Mouse (Mus musculus): ENCODE measurements around the gene Nup98. TPM values are rescaled to one million over a fixed set of nuclear protein-coding genes. Genes with fewer than 3 reads are reported as not detected.

The Nup98 gene
- polyA plus RNA-seq, 1 experiment, result 23.0 TPM

DNA sequence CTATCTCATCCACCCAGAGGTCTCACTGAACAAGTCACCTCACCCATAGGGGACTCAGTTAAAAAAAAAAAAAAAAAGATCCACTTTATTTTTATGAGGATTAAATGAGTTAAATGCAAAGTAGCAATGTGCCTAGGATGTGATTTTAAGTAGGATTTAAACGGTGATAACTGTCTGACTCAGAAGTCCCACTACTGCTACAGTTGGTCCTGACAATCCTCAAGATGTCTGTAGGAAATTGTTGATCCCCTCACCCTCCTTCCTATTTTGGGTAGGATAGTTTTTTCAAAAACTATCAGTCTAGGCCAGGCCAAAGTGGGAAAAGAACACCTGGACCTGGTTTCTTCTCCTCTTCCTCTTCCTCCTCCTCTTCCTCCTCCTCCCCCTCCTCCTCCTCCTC lies 11.9 kb upstream of the Nup98 start:
- Histone ChIP-seq H3K79me3 (ENCODE audit: low read depth) (no peaks in the 10 kb centered on the region), H3K27me3 (ENCODE audit: control insufficient read depth, insufficient read depth, insufficient read length) (no peaks in the 10 kb centered on the region), H3K36me3 (ENCODE audit: control insufficient read depth, insufficient read depth) (no peaks in the 10 kb centered on the region), H3K79me2 (ENCODE audit: control insufficient read depth, insufficient read depth) (no peaks in the 10 kb centered on the region), H3ac (ENCODE audit: control insufficient read depth, insufficient read length, low read depth) (no peak overlapping the region), H3K4me3 (ENCODE audit: insufficient read depth, poor library complexity, severe bottlenecking) (no peak overlapping the region)
- no peak for TF ChIP-seq MYOG (IDR thresholded peaks at IDR 0.05; ENCODE audit: control insufficient read depth, extremely low read depth, insufficient read length)
- no peak for TF ChIP-seq CTCF (IDR thresholded peaks at IDR 0.05; ENCODE audit: control insufficient read depth, insufficient read depth, insufficient read length)
- TF ChIP-seq MYOD1 (IDR thresholded peaks at IDR 0.05; ENCODE audit: control insufficient read depth, insufficient read length, low read depth), result no peak

DNA sequence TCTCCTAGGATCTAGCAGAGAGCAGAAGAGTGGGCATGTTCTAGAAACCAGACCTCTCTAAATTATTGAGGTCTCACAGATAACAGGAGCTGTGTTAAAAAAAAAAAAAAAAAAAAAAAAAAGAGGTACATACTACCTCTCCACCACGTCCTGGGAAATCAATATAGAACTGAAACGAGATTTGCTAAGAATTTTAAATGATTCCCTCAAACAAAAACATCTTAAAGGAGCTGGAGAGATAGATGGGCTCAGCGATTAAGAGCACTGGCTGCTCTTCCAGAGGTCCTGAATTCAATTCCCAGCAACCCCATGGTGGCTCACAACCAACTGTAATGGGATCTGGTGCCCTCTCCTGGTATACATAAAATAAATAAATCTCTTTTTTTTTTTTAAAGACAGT lies 1.1 kb upstream of the Nup98 start:
- no peaks in the 10 kb centered on the region for H3K27me3 ChIP-seq (ENCODE audit: control insufficient read depth, insufficient read depth, insufficient read length)
- no peak overlapping the region for H3ac ChIP-seq (ENCODE audit: control insufficient read depth, insufficient read length, low read depth)
- H3K79me3 ChIP-seq (ENCODE audit: low read depth), result peaks cover 35% of the 10 kb centered on the region
- TF ChIP-seq MYOG (IDR thresholded peaks at IDR 0.05; ENCODE audit: control insufficient read depth, extremely low read depth, insufficient read length), result no peak
- no peak for TF ChIP-seq CTCF (IDR thresholded peaks at IDR 0.05; ENCODE audit: control insufficient read depth, insufficient read depth, insufficient read length)
- no peak for TF ChIP-seq MAX (IDR thresholded peaks at IDR 0.05)
- no peak for TF ChIP-seq MYOD1 (IDR thresholded peaks at IDR 0.05; ENCODE audit: control insufficient read depth, insufficient read length, low read depth)
- TF ChIP-seq FOSL1 (IDR thresholded peaks at IDR 0.05; ENCODE audit: insufficient read depth, low read length, poor library complexity, severe bottlenecking), result no peak
- no peak for TF ChIP-seq USF1 (IDR thresholded peaks at IDR 0.05; ENCODE audit: low read depth)
- TF ChIP-seq CEBPB (IDR thresholded peaks at IDR 0.05; ENCODE audit: low read depth), result no peak
- peak overlapping the region; percentile 28 for H3K4me3 ChIP-seq (ENCODE audit: insufficient read depth, poor library complexity, severe bottlenecking)
- peaks cover 4% of the 10 kb centered on the region for H3K36me3 ChIP-seq (ENCODE audit: control insufficient read depth, insufficient read depth)
- H3K79me2 ChIP-seq (ENCODE audit: control insufficient read depth, insufficient read depth), result peaks cover 37% of the 10 kb centered on the region

DNA sequence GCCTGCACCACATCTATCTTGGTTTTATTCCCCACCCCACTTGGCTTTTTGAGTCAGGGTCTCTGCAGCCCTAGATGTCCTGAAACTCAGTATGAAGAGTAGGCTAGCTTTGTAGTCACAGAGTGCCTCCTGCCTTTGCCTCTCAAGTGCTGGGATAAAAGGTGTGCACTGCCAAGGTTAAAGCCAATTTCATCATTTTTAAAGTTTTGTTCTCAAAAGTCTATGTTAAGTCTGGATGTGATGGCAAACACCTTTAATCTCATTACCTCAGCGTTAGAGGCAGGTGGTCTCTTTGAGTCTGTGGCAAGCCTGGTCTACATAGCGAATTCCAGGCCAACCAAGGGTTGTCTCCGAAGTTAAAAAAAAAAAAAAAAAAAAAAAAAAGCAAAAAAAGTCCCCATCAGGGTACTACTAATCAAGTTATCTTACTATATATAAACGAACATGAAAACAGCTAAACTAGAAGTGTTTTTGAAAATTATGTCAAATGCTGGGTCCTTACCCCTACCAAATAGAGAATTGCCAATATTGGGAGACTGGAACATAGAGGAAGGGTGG lies 1.1 kb downstream of the Nup98 start:
- TF ChIP-seq MYOG (IDR thresholded peaks at IDR 0.05; ENCODE audit: control insufficient read depth, extremely low read depth, insufficient read length), result no peak
- no peak for TF ChIP-seq CTCF (IDR thresholded peaks at IDR 0.05; ENCODE audit: control insufficient read depth, insufficient read depth, insufficient read length)
- no peak for TF ChIP-seq USF1 (IDR thresholded peaks at IDR 0.05; ENCODE audit: low read depth)
- TF ChIP-seq MYOD1 (IDR thresholded peaks at IDR 0.05; ENCODE audit: control insufficient read depth, insufficient read length, low read depth), result no peak
- no peak for TF ChIP-seq FOSL1 (IDR thresholded peaks at IDR 0.05; ENCODE audit: insufficient read depth, low read length, poor library complexity, severe bottlenecking)
- no peak for TF ChIP-seq CEBPB (IDR thresholded peaks at IDR 0.05; ENCODE audit: low read depth)
- TF ChIP-seq MAX (IDR thresholded peaks at IDR 0.05), result no peak
- Histone ChIP-seq H3K27me3 (ENCODE audit: control insufficient read depth, insufficient read depth, insufficient read length) (no peaks in the 10 kb centered on the region), H3K4me3 (ENCODE audit: insufficient read depth, poor library complexity, severe bottlenecking) (peak overlapping the region; percentile 67), H3K79me3 (ENCODE audit: low read depth) (peaks cover 57% of the 10 kb centered on the region), H3K79me2 (ENCODE audit: control insufficient read depth, insufficient read depth) (peaks cover 59% of the 10 kb centered on the region), H3K36me3 (ENCODE audit: control insufficient read depth, insufficient read depth) (peaks cover 4% of the 10 kb centered on the region), H3ac (ENCODE audit: control insufficient read depth, insufficient read length, low read depth) (no peak overlapping the region)

DNA sequence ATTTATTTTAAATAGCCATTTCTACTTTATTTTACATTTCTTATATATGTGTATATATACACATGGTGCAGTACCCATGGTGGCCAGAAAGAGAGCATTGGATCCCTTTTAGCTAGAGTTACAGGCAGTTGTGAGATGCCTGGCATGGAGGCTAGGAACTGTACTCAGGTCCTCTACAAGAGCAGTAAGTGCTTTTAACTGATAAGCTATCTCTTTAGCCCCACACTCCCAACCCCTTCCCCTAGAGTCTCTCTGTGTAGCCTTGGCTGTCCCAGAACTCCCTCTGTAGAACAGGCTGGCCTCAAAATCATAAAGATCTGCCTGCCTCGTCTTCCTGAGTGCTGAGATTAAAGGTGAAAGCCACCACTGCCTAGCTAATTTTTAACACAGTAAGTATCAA lies 4.3 kb downstream of the Nup98 start:
- H3K4me3 ChIP-seq (ENCODE audit: insufficient read depth, poor library complexity, severe bottlenecking), result no peak overlapping the region
- TF ChIP-seq MAX (IDR thresholded peaks at IDR 0.05) (no peak), CEBPB (IDR thresholded peaks at IDR 0.05; ENCODE audit: low read depth) (no peak), MYOD1 (IDR thresholded peaks at IDR 0.05; ENCODE audit: control insufficient read depth, insufficient read length, low read depth) (no peak), CTCF (IDR thresholded peaks at IDR 0.05; ENCODE audit: control insufficient read depth, insufficient read depth, insufficient read length) (no peak), USF1 (IDR thresholded peaks at IDR 0.05; ENCODE audit: low read depth) (no peak), FOSL1 (IDR thresholded peaks at IDR 0.05; ENCODE audit: insufficient read depth, low read length, poor library complexity, severe bottlenecking) (no peak), MYOG (IDR thresholded peaks at IDR 0.05; ENCODE audit: control insufficient read depth, extremely low read depth, insufficient read length) (no peak)
- H3K36me3 ChIP-seq (ENCODE audit: control insufficient read depth, insufficient read depth), result peaks cover 13% of the 10 kb centered on the region
- peaks cover 91% of the 10 kb centered on the region for H3K79me2 ChIP-seq (ENCODE audit: control insufficient read depth, insufficient read depth)
- H3ac ChIP-seq (ENCODE audit: control insufficient read depth, insufficient read length, low read depth), result no peak overlapping the region
- peaks cover 86% of the 10 kb centered on the region for H3K79me3 ChIP-seq (ENCODE audit: low read depth)
- no peaks in the 10 kb centered on the region for H3K27me3 ChIP-seq (ENCODE audit: control insufficient read depth, insufficient read depth, insufficient read length)

DNA sequence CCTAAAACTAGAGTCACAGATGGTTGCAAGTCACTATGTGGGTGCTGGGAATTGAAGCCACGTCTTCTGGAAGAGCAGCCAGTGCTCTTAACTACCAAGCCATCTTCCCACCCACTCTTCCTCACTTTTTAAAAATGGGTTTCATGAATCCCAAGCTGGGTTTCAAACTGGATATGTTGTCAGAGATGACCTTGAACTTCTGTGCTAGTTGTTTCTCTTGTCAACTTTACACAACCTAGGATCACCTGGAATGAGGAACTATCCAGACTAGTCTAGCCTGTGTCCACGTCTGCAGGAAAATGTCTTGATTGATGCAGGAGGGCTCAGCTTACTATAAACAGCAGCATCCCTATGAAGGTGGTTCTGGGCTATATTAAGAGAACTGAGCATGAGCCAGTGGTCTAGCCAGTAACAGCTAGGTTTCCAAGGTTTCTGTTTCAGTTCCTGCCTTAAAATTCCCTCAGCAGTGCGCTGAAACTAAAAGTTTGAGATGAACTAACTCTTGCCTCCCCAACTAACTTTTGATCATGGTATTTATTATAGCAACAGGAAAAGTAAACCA lies 5.6 kb downstream of the Nup98 start:
- Histone ChIP-seq H3K36me3 (ENCODE audit: control insufficient read depth, insufficient read depth) (peaks cover 13% of the 10 kb centered on the region), H3K4me3 (ENCODE audit: insufficient read depth, poor library complexity, severe bottlenecking) (no peak overlapping the region), H3K27me3 (ENCODE audit: control insufficient read depth, insufficient read depth, insufficient read length) (no peaks in the 10 kb centered on the region), H3K79me3 (ENCODE audit: low read depth) (peaks cover 97% of the 10 kb centered on the region), H3ac (ENCODE audit: control insufficient read depth, insufficient read length, low read depth) (no peak overlapping the region), H3K79me2 (ENCODE audit: control insufficient read depth, insufficient read depth) (peaks cover 100% of the 10 kb centered on the region)
- TF ChIP-seq USF1 (IDR thresholded peaks at IDR 0.05; ENCODE audit: low read depth) (no peak), MYOD1 (IDR thresholded peaks at IDR 0.05; ENCODE audit: control insufficient read depth, insufficient read length, low read depth) (no peak), FOSL1 (IDR thresholded peaks at IDR 0.05; ENCODE audit: insufficient read depth, low read length, poor library complexity, severe bottlenecking) (no peak)

Measured in C2C12 (cell line).